Mouse (Mus musculus): Measurements from ENCODE around the gene Col27a1. TPM values are rescaled to one million over a fixed set of nuclear protein-coding genes. Genes with fewer than 3 reads are reported as not detected.

Gene Col27a1
- polyA plus RNA-seq, 1 experiment from 2014 or later = 7.2 TPM

- ATAC-seq (no peak), DNase-seq (ENCODE audit: low spot score) (no peak)
- TF ChIP-seq EP300 (IDR thresholded peaks at IDR 0.05) (no peak), CTCF (IDR thresholded peaks at IDR 0.05) (no peak)
- H3K4me2 ChIP-seq (replicated peaks; ENCODE audit: low read depth, low read length) = no peak overlapping the region
- no peak overlapping the region for H3K4me3 ChIP-seq (ENCODE audit: low read depth, low read length)
- H3K27ac ChIP-seq (ENCODE audit: low read length) = no peak overlapping the region
- 0 out of 2 replicates have a peak, but pooled peaks cover 2% of the 10 kb centered on the region for H3K4me1 ChIP-seq (ENCODE audit: insufficient read depth, low read depth, low read length)
- 69% methylated on average over 6 of the region's 6 CpGs for WGBS
- H3K9me3 ChIP-seq (ENCODE audit: low read length) = no peaks in the 10 kb centered on the region
- H3K9ac ChIP-seq (replicated peaks; ENCODE audit: low read depth) = no peak overlapping the region
- H3K36me3 ChIP-seq (ENCODE audit: insufficient read depth, low read length) = no peaks in the 10 kb centered on the region
- no peaks in the 10 kb centered on the region for H3K27me3 ChIP-seq (replicated peaks; ENCODE audit: insufficient read depth, low read length)
These were observed 5.8 kb downstream of the Col27a1 start for GRCm38 (mm10) chr4:63219635-63220034.

DNA sequence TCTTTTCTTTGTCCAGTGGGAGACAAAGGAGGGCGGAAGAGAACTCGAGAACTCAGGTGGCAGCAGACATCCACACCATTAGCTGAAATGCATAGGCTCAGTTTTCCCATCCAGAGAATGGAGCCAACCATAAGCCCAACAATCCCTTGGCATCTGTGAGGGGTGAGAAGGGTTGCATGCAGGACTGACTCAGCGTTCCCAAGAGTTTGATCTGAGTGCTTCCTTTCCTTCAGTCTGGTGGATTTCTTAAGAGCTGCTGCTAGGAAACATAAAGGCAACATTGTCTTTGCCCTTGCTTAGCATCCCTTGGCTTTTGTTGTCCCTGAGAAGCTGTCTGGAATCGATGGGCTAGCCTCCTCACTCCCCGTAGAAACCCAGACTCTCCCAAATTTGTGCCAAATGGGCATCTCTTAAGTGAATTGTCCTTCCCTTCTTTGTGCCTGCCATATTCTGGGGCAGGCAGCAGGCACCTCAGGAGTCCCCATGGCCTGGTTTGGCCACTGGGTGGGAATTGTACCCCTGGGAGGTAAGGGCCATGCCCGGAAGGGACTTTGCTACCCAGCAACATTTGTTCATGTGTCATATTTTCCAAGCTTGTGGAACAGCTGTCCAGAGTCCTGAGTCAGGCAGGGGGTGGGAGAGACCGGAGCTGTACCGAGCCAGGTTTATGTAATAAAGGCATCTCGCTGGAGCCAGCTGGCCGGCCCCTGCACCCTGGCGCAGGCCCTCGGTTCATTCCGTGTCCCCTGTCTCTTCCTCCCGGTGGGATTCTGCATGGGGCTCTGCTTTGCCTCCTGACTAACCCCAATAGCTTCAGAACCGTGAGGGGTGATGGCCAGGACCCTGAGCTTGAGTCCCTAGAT lies 7.5 kb downstream of the Col27a1 start:
- peak; percentile 72 for DNase-seq (ENCODE audit: low spot score)
- WGBS = 73% methylated on average over 15 of the region's 15 CpGs

DNA sequence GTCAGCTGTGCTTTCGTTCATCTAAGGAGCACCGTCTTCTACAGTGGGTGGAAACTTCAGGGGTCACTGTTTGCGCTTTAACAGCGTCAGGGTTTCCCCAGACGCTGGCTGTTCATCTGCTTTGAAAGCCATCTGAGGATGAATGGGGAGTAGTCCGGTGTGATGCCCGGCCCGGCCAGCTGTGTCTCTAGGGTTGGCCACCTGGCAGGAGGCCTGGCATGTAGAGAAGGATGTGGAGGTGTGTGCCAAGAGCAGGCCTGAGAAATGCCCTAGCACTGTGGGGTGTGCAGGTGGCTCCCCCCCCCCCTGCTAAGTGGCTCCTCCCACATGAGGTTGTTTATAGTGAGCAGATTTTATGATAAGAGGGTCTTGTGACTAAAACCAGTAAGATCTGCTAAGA lies 8.4 kb downstream of the Col27a1 start:
- TF ChIP-seq EP300 (IDR thresholded peaks at IDR 0.05) (no peak), CTCF (IDR thresholded peaks at IDR 0.05) (no peak)
- 76% methylated on average over 8 of the region's 8 CpGs for WGBS
- H3K36me3 ChIP-seq (ENCODE audit: insufficient read depth, low read length) = no peaks in the 10 kb centered on the region

More for the DNA sequence above, 7.5 kb downstream of the Col27a1 start:
- no peak overlapping the region for H3K4me3 ChIP-seq (ENCODE audit: low read depth, low read length)
- H3K36me3 ChIP-seq (ENCODE audit: insufficient read depth, low read length) = no peaks in the 10 kb centered on the region
- H3K27me3 ChIP-seq (replicated peaks; ENCODE audit: insufficient read depth, low read length) = no peaks in the 10 kb centered on the region
- no peak overlapping the region for H3K27ac ChIP-seq (ENCODE audit: low read length)
- no peak for TF ChIP-seq CTCF (IDR thresholded peaks at IDR 0.05)
- TF ChIP-seq EP300 (IDR thresholded peaks at IDR 0.05) = no peak
- ATAC-seq = peak; percentile 60
- 0 out of 2 replicates have a peak, but pooled peaks cover 2% of the 10 kb centered on the region for H3K4me1 ChIP-seq (ENCODE audit: insufficient read depth, low read depth, low read length)
- H3K9ac ChIP-seq (replicated peaks; ENCODE audit: low read depth) = no peak overlapping the region
- H3K9me3 ChIP-seq (ENCODE audit: low read length) = no peaks in the 10 kb centered on the region
- no peak overlapping the region for H3K4me2 ChIP-seq (replicated peaks; ENCODE audit: low read depth, low read length)

GRCm38 (mm10) chr4:63225373-63225772 lies 11.6 kb downstream of the Col27a1 start:
- ATAC-seq (no peak), DNase-seq (ENCODE audit: low spot score) (no peak)
- no peak for TF ChIP-seq EP300 (IDR thresholded peaks at IDR 0.05)
- TF ChIP-seq CTCF (IDR thresholded peaks at IDR 0.05) = no peak
- H3K9me3 ChIP-seq (ENCODE audit: low read length) = no peaks in the 10 kb centered on the region
- no peaks in the 10 kb centered on the region for H3K4me1 ChIP-seq (ENCODE audit: insufficient read depth, low read depth, low read length)
- no peak overlapping the region for H3K4me2 ChIP-seq (replicated peaks; ENCODE audit: low read depth, low read length)
- H3K4me3 ChIP-seq (ENCODE audit: low read depth, low read length) = no peak overlapping the region
- no peak overlapping the region for H3K9ac ChIP-seq (replicated peaks; ENCODE audit: low read depth)
- no peaks in the 10 kb centered on the region for H3K27me3 ChIP-seq (replicated peaks; ENCODE audit: insufficient read depth, low read length)
- WGBS = 76% methylated on average over 10 of the region's 10 CpGs
- no peaks in the 10 kb centered on the region for H3K36me3 ChIP-seq (ENCODE audit: insufficient read depth, low read length)
- no peak overlapping the region for H3K27ac ChIP-seq (ENCODE audit: low read length)

More for the DNA sequence above, 8.4 kb downstream of the Col27a1 start:
- no peak for DNase-seq (ENCODE audit: low spot score)
- H3K4me2 ChIP-seq (replicated peaks; ENCODE audit: low read depth, low read length) = no peak overlapping the region
- no peak overlapping the region for H3K9ac ChIP-seq (replicated peaks; ENCODE audit: low read depth)
- H3K9me3 ChIP-seq (ENCODE audit: low read length) = no peaks in the 10 kb centered on the region
- no peaks in the 10 kb centered on the region for H3K4me1 ChIP-seq (ENCODE audit: insufficient read depth, low read depth, low read length)
- no peak for ATAC-seq
- H3K27me3 ChIP-seq (replicated peaks; ENCODE audit: insufficient read depth, low read length) = no peaks in the 10 kb centered on the region
- no peak overlapping the region for H3K4me3 ChIP-seq (ENCODE audit: low read depth, low read length)
- no peak overlapping the region for H3K27ac ChIP-seq (ENCODE audit: low read length)

- H3K4me1 ChIP-seq (ENCODE audit: insufficient read depth, low read depth, low read length) = no peaks in the 10 kb centered on the region
- H3K36me3 ChIP-seq (ENCODE audit: insufficient read depth, low read length) = no peaks in the 10 kb centered on the region
- 55% methylated on average over 8 of the region's 8 CpGs for WGBS
- no peak overlapping the region for H3K4me3 ChIP-seq (ENCODE audit: low read depth, low read length)
- TF ChIP-seq CTCF (IDR thresholded peaks at IDR 0.05) (no peak), EP300 (IDR thresholded peaks at IDR 0.05) (no peak)
- ATAC-seq = peak; percentile 48
- H3K27ac ChIP-seq (ENCODE audit: low read length) = no peak overlapping the region
- no peaks in the 10 kb centered on the region for H3K9me3 ChIP-seq (ENCODE audit: low read length)
- no peak overlapping the region for H3K4me2 ChIP-seq (replicated peaks; ENCODE audit: low read depth, low read length)
- H3K9ac ChIP-seq (replicated peaks; ENCODE audit: low read depth) = no peak overlapping the region
- no peak for DNase-seq (ENCODE audit: low spot score)
- no peaks in the 10 kb centered on the region for H3K27me3 ChIP-seq (replicated peaks; ENCODE audit: insufficient read depth, low read length)
These were observed 12.5 kb downstream of the Col27a1 start for GRCm38 (mm10) chr4:63226164-63226882.

DNA sequence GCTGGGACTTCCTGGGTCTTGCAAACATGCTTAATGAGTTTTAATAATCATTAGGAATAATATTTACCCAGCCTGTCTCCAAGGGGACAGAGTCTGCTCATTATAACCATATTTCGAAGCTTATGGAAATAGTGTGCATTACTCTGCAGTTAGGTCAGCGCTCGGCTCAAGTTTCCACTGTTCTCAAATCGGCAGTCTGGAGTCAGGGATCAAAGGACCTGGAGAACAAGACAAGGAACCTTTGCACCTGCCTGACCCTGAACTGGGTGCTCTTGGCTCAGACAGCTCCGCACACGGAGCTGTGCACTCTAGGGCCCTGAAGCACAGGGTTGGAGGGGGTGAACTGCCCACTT lies 13.1 kb downstream of the Col27a1 start:
- H3K27ac ChIP-seq (ENCODE audit: low read length) = no peak overlapping the region
- ATAC-seq (peak; percentile 38), DNase-seq (ENCODE audit: low spot score) (peak; percentile 49)
- TF ChIP-seq CTCF (IDR thresholded peaks at IDR 0.05) (no peak), EP300 (IDR thresholded peaks at IDR 0.05) (no peak)
- H3K36me3 ChIP-seq (ENCODE audit: insufficient read depth, low read length) = no peaks in the 10 kb centered on the region
- no peak overlapping the region for H3K9ac ChIP-seq (replicated peaks; ENCODE audit: low read depth)
- no peak overlapping the region for H3K4me2 ChIP-seq (replicated peaks; ENCODE audit: low read depth, low read length)
- H3K4me3 ChIP-seq (ENCODE audit: low read depth, low read length) = no peak overlapping the region
- H3K27me3 ChIP-seq (replicated peaks; ENCODE audit: insufficient read depth, low read length) = no peaks in the 10 kb centered on the region
- no peaks in the 10 kb centered on the region for H3K9me3 ChIP-seq (ENCODE audit: low read length)
- 43% methylated on average over 6 of the region's 6 CpGs for WGBS
- H3K4me1 ChIP-seq (ENCODE audit: insufficient read depth, low read depth, low read length) = no peaks in the 10 kb centered on the region
